Mouse (Mus musculus): Measurements from ENCODE around the gene Ly6g6c.
"Not testable (repeated sequence)": the region's sequence is repeated elsewhere in the genome, so short reads cannot be mapped to it uniquely, and the experiment has no call there.

Gene Ly6g6c

GRCm38 (mm10) chr17:35031272-35031671 lies 33.9 kb upstream of the Ly6g6c start:
- DNase-seq (ENCODE audit: low spot score in 2 of 2): no peak

DNA sequence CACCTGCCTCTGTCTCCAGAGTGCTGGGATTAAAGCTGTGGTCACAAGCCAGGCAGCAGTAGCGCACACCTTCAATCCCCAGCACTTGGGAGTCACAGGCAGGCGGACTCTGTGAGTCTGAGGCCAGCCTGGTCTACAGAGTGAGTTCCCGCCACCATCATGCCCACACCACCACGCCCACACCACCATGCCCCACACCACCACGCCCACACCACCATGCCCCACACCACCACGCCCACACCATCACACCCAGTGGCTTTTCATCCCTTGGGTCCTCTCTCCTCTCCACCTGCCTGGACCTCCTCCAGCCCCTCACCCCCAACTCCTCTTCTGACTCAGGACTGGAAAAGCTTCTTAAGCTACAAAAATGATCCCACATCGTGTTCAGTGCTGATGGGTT lies 33.3 kb upstream of the Ly6g6c start:
- no peak for DNase-seq (ENCODE audit: low spot score in 2 of 2)

- no peak for DNase-seq (ENCODE audit: low spot score in 2 of 2)
Observed at GRCm38 (mm10) chr17:35032323-35032870, 32.8 kb upstream of the Ly6g6c start.

GRCm38 (mm10) chr17:35033703-35034102 lies 31.5 kb upstream of the Ly6g6c start:
- not testable (repeated sequence) for DNase-seq (ENCODE audit: low spot score in 2 of 2)

DNA sequence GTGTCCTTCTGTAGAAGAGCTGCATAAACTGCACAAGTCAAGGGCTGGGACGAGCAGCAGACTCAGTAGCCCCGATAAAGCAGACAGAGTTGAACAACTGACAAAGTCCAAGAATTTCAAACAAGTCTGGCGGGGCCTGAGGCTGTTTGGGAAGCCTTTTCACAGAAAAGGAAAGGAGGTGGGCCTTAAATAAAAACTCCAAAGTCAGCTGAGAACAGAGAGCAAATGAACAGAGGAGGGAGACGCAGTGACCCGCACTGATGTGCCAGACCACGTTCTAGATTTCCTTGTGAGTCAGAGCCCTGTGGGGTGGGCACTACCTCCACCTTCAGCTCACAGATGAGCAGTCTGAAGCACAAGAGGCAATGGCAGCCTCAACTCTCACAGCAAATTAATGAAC lies 30.3 kb upstream of the Ly6g6c start:
- no peak for DNase-seq (ENCODE audit: low spot score in 2 of 2)

GRCm38 (mm10) chr17:35039121-35039873 lies 25.9 kb upstream of the Ly6g6c start:
- DNase-seq (ENCODE audit: low spot score in 2 of 2): no peak

GRCm38 (mm10) chr17:35043794-35044193 lies 21.4 kb upstream of the Ly6g6c start:
- DNase-seq (ENCODE audit: low spot score in 2 of 2): no peak

DNA sequence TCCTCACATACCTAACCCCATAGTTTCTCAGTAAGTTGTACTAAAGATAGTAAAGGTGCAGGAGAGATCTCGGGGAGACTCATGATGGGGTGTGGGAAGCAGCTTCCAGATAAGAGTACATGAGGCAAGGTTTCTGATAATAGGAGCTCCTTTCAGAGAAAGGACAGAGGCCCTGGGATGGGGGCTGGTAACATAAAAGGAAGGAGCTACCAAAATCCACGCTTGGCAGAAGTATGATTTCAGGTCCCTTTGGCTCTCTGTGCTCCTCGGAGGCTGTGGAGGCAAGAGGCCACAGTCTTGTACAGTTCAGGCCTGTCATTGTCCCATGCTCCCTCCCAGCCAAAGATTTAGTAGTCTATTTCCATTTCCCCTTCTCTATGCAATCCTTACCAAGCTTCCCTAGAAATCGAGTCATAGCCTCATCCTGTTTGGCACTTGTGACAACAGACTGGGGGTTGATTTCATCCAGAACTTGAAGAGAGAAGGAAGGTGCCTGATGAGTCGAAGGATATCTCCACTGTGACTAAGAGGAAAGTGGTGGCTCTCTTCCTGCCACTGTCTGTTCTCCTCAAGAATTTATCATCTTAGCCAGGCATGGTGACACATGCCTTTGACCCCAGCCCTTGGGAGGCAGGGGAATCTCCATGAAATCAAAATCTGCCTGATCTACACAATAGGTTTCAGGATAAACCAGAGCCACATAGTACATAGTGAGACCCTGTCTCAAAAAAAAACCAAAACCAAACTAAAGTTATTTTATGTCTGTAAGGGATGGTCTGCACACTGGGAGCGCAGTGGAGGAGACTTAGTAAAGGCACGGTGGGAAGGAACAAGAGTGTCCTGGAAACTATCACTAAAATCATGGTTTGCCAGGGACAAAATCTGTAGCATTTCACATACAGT lies 20.0 kb upstream of the Ly6g6c start:
- no peak for DNase-seq (ENCODE audit: low spot score in 2 of 2)

DNA sequence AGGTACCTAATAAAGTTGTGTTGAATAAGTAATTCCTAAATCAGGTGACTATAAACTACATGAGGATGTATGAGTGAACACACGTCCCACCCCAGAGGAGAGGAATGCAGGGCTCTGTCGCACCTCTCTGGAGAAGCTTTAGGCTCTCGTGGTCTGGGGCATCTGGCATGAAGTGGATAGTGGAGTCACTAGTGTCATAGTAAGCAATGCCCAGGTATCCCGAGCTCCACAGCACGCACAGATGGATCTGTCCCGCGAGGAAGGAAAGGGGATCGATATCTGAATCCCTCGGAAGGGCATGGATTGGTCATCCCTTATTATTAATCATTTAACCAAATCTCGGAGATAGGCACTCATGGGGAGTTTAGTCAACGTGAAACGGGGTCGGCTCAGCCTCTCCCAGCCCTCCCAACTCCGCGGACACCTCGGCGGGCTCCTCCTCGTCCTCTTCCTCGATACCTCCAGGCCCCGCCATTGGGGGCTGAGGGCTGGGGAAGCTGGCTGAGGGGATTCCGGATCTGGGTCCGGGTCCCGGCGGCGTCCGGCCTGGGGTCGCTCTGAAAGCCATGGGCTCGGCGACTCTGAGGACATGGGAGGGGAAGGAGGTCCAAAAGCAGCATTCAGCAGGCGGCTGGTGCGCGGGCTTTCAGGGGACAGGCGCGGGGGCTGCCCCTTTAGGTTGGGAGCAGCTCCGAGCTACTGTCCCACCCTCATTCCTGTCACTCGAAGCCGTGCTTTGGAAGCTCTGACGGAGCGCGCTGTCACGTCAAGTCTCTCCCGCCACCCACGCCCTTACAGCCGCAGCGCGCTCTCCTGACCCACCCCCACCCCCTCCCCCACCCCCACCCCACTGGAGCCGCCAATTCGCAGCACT lies 19.1 kb upstream of the Ly6g6c start:
- no peak for DNase-seq (ENCODE audit: low spot score in 2 of 2)

DNA sequence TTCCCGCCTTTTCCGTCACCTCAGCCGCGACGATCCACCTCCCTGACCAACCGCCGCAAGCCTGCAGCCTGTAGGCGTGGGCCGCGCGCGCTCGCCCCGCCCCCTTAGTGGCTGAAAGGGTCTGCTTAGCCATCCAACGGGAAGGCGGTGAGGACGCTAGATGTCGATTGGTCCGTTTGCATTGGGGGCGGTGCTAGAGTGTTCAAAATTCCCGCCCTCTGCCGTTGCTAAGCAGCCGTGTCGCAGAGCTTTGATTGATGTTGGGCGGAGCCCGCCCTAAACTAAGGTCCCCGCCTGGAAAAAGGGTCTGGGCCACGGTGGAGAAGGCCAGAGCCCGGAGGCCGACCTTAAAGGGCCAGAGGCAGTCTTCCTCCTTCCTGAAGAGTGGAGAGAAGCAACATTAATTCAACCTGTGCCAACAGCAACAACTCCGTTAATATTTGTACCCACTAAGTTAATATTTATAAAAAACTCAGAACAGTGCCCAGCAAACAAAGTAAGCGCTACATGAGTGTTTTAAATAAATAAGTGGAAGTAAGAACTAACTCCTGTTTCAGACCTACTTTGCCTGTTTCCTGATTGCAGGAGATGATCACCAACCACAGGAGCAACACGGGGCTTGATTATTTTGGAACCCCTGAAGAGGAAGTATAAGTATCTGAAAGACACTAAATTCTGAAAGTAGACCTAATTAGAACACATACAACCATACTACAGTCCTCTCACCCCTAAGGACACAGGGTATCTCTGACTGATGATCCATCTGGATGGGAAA lies 18.3 kb upstream of the Ly6g6c start, which contains the start of gene Msh5:
TSS of gene Msh5 (minus strand) at position 65 of the 775 bp plus-strand sequence.
- peak; percentile 90 to 95 for DNase-seq (ENCODE audit: low spot score in 2 of 2)

- DNase-seq (ENCODE audit: low spot score in 2 of 2): no peak
Observed at GRCm38 (mm10) chr17:35047688-35048087, 17.5 kb upstream of the Ly6g6c start.

GRCm38 (mm10) chr17:35048149-35048931 lies 16.8 kb upstream of the Ly6g6c start:
- no peak for DNase-seq (ENCODE audit: low spot score in 2 of 2)

DNA sequence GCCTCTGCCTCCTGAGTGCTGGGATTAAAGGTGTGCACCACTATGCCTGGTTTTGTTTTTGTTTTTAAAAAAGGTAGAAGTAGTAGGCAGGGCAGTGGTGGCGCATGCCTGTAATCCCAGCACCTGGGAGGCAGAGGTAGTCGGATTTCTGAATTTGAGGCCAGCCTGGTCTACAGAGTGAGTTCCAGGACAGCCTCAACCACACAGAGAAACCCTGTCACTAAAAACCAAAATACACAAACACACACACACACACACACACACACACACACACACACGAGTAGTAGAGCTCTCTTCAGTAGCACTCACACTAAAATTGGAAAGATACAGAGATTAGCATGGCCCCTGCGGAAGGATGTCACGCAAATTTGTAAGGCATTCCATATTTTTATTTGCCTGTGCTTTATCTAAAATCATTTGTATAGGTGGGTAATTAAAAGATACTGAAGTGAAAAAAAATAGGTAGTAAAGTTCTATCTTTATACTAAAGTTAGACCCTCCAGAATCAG lies 16.2 kb upstream of the Ly6g6c start:
- DNase-seq (ENCODE audit: low spot score in 2 of 2): no peak

- no peak for DNase-seq (ENCODE audit: low spot score in 2 of 2)
Observed at GRCm38 (mm10) chr17:35049561-35050016, 15.6 kb upstream of the Ly6g6c start, which contains the start of gene Clic1. Clic1 (plus strand) TSS chr17:35049966.

DNA sequence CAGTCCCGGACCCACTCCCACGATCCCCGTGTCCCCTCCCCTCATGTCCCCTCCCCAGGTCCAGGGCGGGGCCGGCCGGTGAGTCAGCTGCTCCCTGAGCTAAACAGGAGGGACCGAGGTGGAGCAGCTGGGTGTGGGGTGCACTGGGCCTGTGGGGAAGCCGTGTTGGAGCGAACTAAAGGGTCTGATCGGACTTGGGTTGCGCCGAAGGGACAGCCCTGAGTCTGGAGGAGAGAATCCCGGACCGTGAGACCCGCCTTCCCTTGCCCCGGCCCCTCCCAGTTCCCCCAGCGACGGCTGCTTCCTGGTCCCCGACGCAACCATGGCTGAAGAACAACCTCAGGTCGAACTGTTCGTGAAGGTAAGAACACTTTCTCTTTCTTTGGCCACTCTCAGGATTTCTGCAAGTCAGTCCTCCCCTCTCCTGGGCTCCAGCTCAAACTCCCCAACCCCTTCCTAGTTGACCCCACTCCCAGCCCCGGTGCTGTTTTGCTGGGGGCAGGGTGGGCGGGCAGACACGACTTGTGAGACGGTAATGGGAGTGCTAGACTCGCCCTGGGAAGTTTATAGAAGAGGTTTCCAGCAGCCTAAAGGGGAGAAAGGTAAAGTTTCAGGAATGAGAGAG lies 14.9 kb upstream of the Ly6g6c start:
- DNase-seq (ENCODE audit: low spot score in 2 of 2): peak; percentile 69 to 77

GRCm38 (mm10) chr17:35051156-35052086 lies 13.8 kb upstream of the Ly6g6c start:
- DNase-seq (ENCODE audit: low spot score in 2 of 2): peak in 1 of 2 experiments; percentile 66

DNA sequence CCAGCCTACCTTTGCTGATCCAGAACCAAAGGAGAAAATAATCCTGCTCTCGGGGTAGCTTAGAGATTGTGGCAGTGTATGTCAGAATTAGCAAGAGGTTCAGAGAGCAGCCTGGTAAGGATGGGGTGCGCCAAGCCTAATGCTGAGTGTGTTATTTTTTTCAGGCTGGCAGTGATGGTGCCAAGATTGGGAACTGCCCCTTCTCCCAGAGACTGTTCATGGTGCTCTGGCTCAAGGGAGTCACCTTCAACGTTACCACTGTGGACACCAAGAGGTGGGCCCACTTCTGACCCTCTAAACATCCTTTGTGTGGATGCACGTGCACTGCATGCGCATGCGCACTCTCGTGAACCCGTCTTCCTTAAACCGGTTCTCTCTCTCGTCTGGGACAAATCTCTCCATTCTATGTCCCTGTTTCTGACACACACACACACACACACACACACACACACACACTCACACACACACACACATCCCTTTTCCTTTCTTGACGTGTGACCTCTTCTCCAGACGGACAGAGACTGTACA lies 12.9 kb upstream of the Ly6g6c start:
- DNase-seq (ENCODE audit: low spot score in 2 of 2): no peak
